Comparison of ENCODE assay signal across 23 mouse cellular contexts in the genomic region with DNA sequence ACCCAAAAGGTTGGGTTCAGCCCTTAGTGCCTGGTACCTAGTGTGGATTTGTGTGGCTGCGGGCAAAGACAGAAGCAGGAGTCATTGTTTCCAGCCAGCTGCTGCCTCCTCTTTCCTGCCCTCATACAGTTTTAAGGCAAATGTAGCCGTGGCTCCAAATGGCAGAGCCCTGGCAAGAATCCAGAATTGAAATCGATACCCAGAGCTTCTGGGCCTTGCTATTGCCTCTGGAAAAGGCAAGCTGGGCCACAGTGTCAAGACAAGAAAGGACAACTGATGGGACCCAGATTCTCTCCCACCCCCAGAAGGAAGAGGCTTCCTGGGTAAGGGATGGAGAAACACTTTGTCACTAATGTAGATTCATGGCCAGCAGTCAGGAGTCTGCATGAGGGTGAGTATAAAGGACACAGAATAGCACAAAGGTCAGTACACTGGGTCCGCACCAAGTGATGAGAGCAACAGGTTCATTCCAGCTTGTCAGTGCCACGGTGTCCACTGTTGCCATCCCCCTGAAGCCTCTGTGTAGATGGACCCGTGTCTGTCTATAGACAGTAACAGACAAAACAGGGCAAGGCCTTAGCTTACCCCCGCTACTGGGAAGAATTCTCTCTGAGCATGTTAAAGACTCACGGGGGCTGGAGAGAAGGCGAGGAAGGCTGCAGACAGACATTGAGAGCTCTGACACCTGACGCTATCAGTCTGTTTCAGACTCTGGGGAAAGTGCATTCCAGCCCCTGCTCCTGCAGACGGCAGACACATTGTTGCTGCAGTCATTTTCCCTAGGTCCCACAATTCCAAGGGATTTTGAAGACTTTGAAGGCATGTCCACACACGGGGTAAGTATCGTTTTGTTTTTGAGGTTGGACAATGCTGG.
DNase-seq lines count a peak whose midpoint lies in the region; ATAC-seq and TF ChIP-seq lines count a peak whose summit lies in the region.
"Had no signal": no experiment of that assay in that cellular context is flagged by ENCODE, and none has a peak within 500 bp of the region (broad histone marks: within the 10 kb centered on the region; RNA-seq: fewer than 3 reads in every experiment).

No protein-coding gene starts in this region.

- DNase-seq in gastrocnemius, postnatal 10 days: peak; percentile 19
- no peak for DNase-seq in gastrocnemius, postnatal 36 days
- no peak for DNase-seq in liver, embryonic 11.5 days (ENCODE audit: low spot score)
- DNase-seq in skeletal muscle tissue, adult 2 months (ENCODE audit: low read depth, low spot score): peak; percentile 34
- no peak for DNase-seq in forebrain, postnatal 0 days
- DNase-seq: adrenal gland, postnatal 25 days; cerebellum, adult 2 months; heart, adult 18-20 months; kidney, postnatal 10 days; liver, embryonic 13.5 days; right cerebral cortex, adult 18-20 months; thymus, adult 18-20 months had no signal

- H3K4me3 ChIP-seq in liver, embryonic 16.5 days (ENCODE audit: low read depth, low read length): no peak overlapping the region
- no peak overlapping the region for H3K4me3 ChIP-seq in liver, embryonic 11.5 days (ENCODE audit: low read depth, low read length)
- no peak overlapping the region for H3K4me3 ChIP-seq in embryonic facial prominence, embryonic 15.5 days (replicated peaks)
- no peak overlapping the region for H3K4me3 ChIP-seq in kidney, embryonic 16.5 days (ENCODE audit: low read length)
- no peak overlapping the region for H3K4me3 ChIP-seq in forebrain, postnatal 0 days (ENCODE audit: low read depth, low read length)
- H3K4me3 ChIP-seq: erythroblast, embryonic 14.5 days; hindbrain, embryonic 15.5 days; left cerebral cortex, adult 2 months; liver, embryonic 13.5 days had no signal

- H3K9ac ChIP-seq in liver, embryonic 16.5 days (ENCODE audit: low read depth, low read length): no peak overlapping the region
- H3K9ac ChIP-seq in liver, embryonic 11.5 days (ENCODE audit: low read depth, low read length): no peak overlapping the region
- no peak overlapping the region for H3K9ac ChIP-seq in embryonic facial prominence, embryonic 15.5 days
- no peak overlapping the region for H3K9ac ChIP-seq in kidney, embryonic 16.5 days (replicated peaks; ENCODE audit: low read length)
- no peak overlapping the region for H3K9ac ChIP-seq in forebrain, postnatal 0 days
- H3K9ac ChIP-seq: hindbrain, embryonic 15.5 days; liver, embryonic 13.5 days had no signal

- TF ChIP-seq CTCF in forebrain, postnatal 0 days (IDR thresholded peaks at IDR 0.05; ENCODE audit: low read depth): no peak

- intact Hi-C loops in gastrocnemius, postnatal 36 days (cut with DNase I): no loop called here

- peak; percentile 54 for ATAC-seq in liver, embryonic 16.5 days (ENCODE audit: low read depth)
- no peak for ATAC-seq in liver, embryonic 11.5 days (replicated peaks; ENCODE audit: low FRiP score)
- no peak for ATAC-seq in embryonic facial prominence, embryonic 15.5 days (ENCODE audit: insufficient number of reproducible peaks, low FRiP score, low TSS enrichment, low read depth)
- no peak for ATAC-seq in kidney, embryonic 16.5 days (ENCODE audit: low FRiP score, low TSS enrichment)
- no peak for ATAC-seq in forebrain, postnatal 0 days
- ATAC-seq: activated CD4-positive, CD25-positive, alpha-beta regulatory T cell, adult 4 months; forebrain, embryonic 16.5 days; intestine, embryonic 16.5 days; lung, postnatal 0 days; Patski had no signal

- no peaks in the 10 kb centered on the region for H3K27me3 ChIP-seq in liver, embryonic 16.5 days (ENCODE audit: control insufficient read depth, insufficient read depth, low read depth, low read length)
- H3K27me3 ChIP-seq in liver, embryonic 11.5 days (replicated peaks; ENCODE audit: control insufficient read depth, insufficient read depth, low read length): no peaks in the 10 kb centered on the region
- H3K27me3 ChIP-seq in embryonic facial prominence, embryonic 15.5 days: no peaks in the 10 kb centered on the region
- no peaks in the 10 kb centered on the region for H3K27me3 ChIP-seq in kidney, embryonic 16.5 days (ENCODE audit: insufficient read depth, low read length)
- no peaks in the 10 kb centered on the region for H3K27me3 ChIP-seq in forebrain, postnatal 0 days (ENCODE audit: insufficient read depth, low read length)
- H3K27me3 ChIP-seq: hindbrain, embryonic 15.5 days; liver, embryonic 13.5 days; Patski had no signal

- 64% methylated on average over 13 of the region's 13 CpGs for WGBS in liver, embryonic 16.5 days (ENCODE audit: insufficient replicate concordance)
- WGBS in liver, embryonic 11.5 days: 75% methylated on average over 13 of the region's 13 CpGs
- WGBS in embryonic facial prominence, embryonic 15.5 days: 54% methylated on average over 13 of the region's 13 CpGs
- 69% methylated on average over 13 of the region's 13 CpGs for WGBS in kidney, embryonic 16.5 days
- WGBS in forebrain, postnatal 0 days: 80% methylated on average over 13 of the region's 13 CpGs

- H3K36me3 ChIP-seq in liver, embryonic 16.5 days (ENCODE audit: control insufficient read depth, insufficient read depth): no peaks in the 10 kb centered on the region
- no peaks in the 10 kb centered on the region for H3K36me3 ChIP-seq in liver, embryonic 11.5 days (ENCODE audit: control insufficient read depth, insufficient read depth, low read length)
- no peaks in the 10 kb centered on the region for H3K36me3 ChIP-seq in embryonic facial prominence, embryonic 15.5 days
- H3K36me3 ChIP-seq in kidney, embryonic 16.5 days (ENCODE audit: insufficient read depth, low read length): no peaks in the 10 kb centered on the region
- H3K36me3 ChIP-seq in forebrain, postnatal 0 days (ENCODE audit: insufficient read depth): no peaks in the 10 kb centered on the region
- H3K36me3 ChIP-seq: hindbrain, embryonic 15.5 days; liver, embryonic 13.5 days had no signal

- H3K27ac ChIP-seq in liver, embryonic 16.5 days (ENCODE audit: low read length): no peak overlapping the region
- H3K27ac ChIP-seq in liver, embryonic 11.5 days (ENCODE audit: low read depth, low read length): no peak overlapping the region
- H3K27ac ChIP-seq in embryonic facial prominence, embryonic 15.5 days (replicated peaks): 0 out of 2 replicates have a peak overlapping the region, but pooled peaks have one; percentile 17
- H3K27ac ChIP-seq in kidney, embryonic 16.5 days (ENCODE audit: low read length): no peak overlapping the region
- H3K27ac ChIP-seq in forebrain, postnatal 0 days (ENCODE audit: low read depth, low read length): no peak overlapping the region
- H3K27ac ChIP-seq: hindbrain, embryonic 15.5 days; left cerebral cortex, adult 2 months; liver, embryonic 13.5 days had no signal

- no peaks in the 10 kb centered on the region for H3K4me1 ChIP-seq in liver, embryonic 16.5 days (ENCODE audit: control insufficient read depth, low read depth, low read length)
- H3K4me1 ChIP-seq in liver, embryonic 11.5 days (replicated peaks; ENCODE audit: control insufficient read depth, insufficient read depth, low read length): no peaks in the 10 kb centered on the region
- H3K4me1 ChIP-seq in embryonic facial prominence, embryonic 15.5 days: no peaks in the 10 kb centered on the region
- no peaks in the 10 kb centered on the region for H3K4me1 ChIP-seq in kidney, embryonic 16.5 days (ENCODE audit: insufficient read depth, low read length)
- H3K4me1 ChIP-seq in forebrain, postnatal 0 days (ENCODE audit: insufficient read depth): no peaks in the 10 kb centered on the region
- H3K4me1 ChIP-seq: hindbrain, embryonic 15.5 days; liver, embryonic 13.5 days had no signal

- no peaks in the 10 kb centered on the region for H3K9me3 ChIP-seq in liver, embryonic 16.5 days (replicated peaks; ENCODE audit: control insufficient read depth, low read length)
- no peaks in the 10 kb centered on the region for H3K9me3 ChIP-seq in liver, embryonic 11.5 days (ENCODE audit: control insufficient read depth, low read length)
- H3K9me3 ChIP-seq in embryonic facial prominence, embryonic 15.5 days (replicated peaks): no peaks in the 10 kb centered on the region
- 0 out of 2 replicates have a peak, but pooled peaks cover 2% of the 10 kb centered on the region for H3K9me3 ChIP-seq in kidney, embryonic 16.5 days (ENCODE audit: low read length)
- no peaks in the 10 kb centered on the region for H3K9me3 ChIP-seq in forebrain, postnatal 0 days (ENCODE audit: low read length)
- H3K9me3 ChIP-seq: hindbrain, embryonic 15.5 days; liver, embryonic 13.5 days had no signal

- no peak overlapping the region for H3K4me2 ChIP-seq in liver, embryonic 16.5 days (ENCODE audit: low read depth, low read length)
- no peak overlapping the region for H3K4me2 ChIP-seq in liver, embryonic 11.5 days
- no peak overlapping the region for H3K4me2 ChIP-seq in embryonic facial prominence, embryonic 15.5 days (replicated peaks)
- H3K4me2 ChIP-seq in kidney, embryonic 16.5 days (replicated peaks; ENCODE audit: low read depth, low read length): no peak overlapping the region
- H3K4me2 ChIP-seq in forebrain, postnatal 0 days (ENCODE audit: low read depth): no peak overlapping the region
- H3K4me2 ChIP-seq: hindbrain, embryonic 15.5 days; liver, embryonic 13.5 days had no signal

Comparison
In these comparisons a context has a peak if more than half of its experiments do, and no peak if none do; other contexts are left out.
1. DNase-seq: peak in gastrocnemius, postnatal 10 days (single experiment) and skeletal muscle tissue, adult 2 months (single experiment); none in gastrocnemius, postnatal 36 days (0 of 2), liver, embryonic 11.5 days (single experiment) and forebrain, postnatal 0 days (single experiment).